Mouse (Mus musculus): ENCODE data around the gene Sfmbt1. TPM values are rescaled to one million over a fixed set of nuclear protein-coding genes. Genes with fewer than 3 reads are reported as not detected.
A peak's percentile ranks its signal among the peaks of the same experiment; 100 is the strongest.

Sfmbt1 gene
- total and polyA plus RNA-seq, 2 experiments: 1.6 to 11.2 TPM

DNA sequence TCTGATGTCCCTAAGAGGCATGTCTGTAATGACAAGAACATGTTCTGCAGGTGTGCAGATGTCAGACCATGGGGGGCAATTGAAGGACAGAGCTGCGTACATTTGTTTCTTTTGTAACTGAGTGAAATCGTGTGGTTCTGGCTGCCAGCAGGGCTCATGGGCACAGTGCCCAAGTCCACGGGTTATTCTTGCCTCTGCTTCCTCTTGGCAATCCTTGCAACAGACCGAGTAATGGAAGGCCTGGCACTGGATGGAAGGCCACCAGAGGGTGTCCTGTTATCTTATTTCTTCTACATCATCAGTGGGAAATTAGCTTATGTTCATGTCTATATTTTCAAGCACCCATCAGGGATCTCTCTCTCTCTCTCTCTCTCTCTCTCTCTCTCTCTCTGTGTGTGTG, 19.0 kb upstream of the Sfmbt1 start:
- no peaks in the 10 kb centered on the region for H3K27me3 ChIP-seq (ENCODE audit: control insufficient read depth, insufficient read depth, low read length)
- no peak overlapping the region for H3K9ac ChIP-seq (ENCODE audit: low read depth, low read length)
- WGBS: 3% methylated on average over 4 of the region's 4 CpGs
- no peak overlapping the region for H3K27ac ChIP-seq (replicated peaks; ENCODE audit: insufficient read depth, low read depth, low read length)
- DNase-seq (ENCODE audit: extremely low read depth, low read depth, low spot score): peak; percentile 80
- TF ChIP-seq POLR2A (IDR thresholded peaks at IDR 0.05; ENCODE audit: extremely low read depth, insufficient read depth, low read length) (no peak), CTCF (IDR thresholded peaks at IDR 0.05; ENCODE audit: low read depth, low read length) (peak; percentile 39)
- H3K4me1 ChIP-seq (ENCODE audit: control insufficient read depth, insufficient read depth, low read length): peaks cover 2% of the 10 kb centered on the region
- H3K79me2 ChIP-seq (ENCODE audit: control insufficient read depth, insufficient read depth, low read length): no peaks in the 10 kb centered on the region
- H3K36me3 ChIP-seq (ENCODE audit: control insufficient read depth, insufficient read depth, low read length): no peaks in the 10 kb centered on the region
- no peak overlapping the region for H3K4me3 ChIP-seq (ENCODE audit: insufficient read depth, low read depth, low read length)

DNA sequence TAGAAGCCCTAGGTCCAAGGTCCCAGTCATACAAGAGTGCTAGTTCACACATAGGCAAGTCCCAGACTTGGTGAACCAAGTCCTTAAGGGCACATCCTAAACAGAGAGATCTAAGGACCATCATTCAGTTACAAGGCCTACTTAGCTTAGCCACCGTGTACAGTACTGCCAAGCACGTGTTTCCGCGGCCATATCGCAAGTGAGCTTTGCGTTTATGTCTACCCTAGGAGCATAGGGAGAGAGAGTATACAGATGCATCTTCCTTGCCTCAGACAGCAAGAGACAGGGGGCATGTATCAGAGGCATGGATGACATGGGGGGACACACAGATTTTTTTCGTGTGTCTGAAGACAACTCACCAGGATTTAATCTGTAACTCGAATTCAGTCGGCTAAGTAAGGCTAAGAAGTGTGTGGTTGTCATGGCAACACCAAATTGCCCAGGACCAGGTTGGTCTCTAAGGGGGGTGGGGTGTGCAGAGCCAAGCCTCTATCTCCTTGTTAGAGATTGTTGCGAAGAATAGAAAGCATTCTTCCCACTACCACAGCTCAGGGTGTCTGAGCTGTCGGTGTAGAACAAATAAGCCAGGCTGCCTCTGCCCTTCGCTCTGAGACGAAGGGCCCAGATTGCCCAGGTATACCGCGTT, 17.1 kb upstream of the Sfmbt1 start:
- no peak for DNase-seq (ENCODE audit: extremely low read depth, low read depth, low spot score)
- H3K4me1 ChIP-seq (ENCODE audit: control insufficient read depth, insufficient read depth, low read length): peaks cover 2% of the 10 kb centered on the region
- no peaks in the 10 kb centered on the region for H3K27me3 ChIP-seq (ENCODE audit: control insufficient read depth, insufficient read depth, low read length)
- TF ChIP-seq CTCF (IDR thresholded peaks at IDR 0.05; ENCODE audit: low read depth, low read length) (no peak), POLR2A (IDR thresholded peaks at IDR 0.05; ENCODE audit: extremely low read depth, insufficient read depth, low read length) (no peak)
- H3K4me3 ChIP-seq (ENCODE audit: insufficient read depth, low read depth, low read length): no peak overlapping the region
- 88% methylated on average over 15 of the region's 15 CpGs for WGBS
- H3K79me2 ChIP-seq (ENCODE audit: control insufficient read depth, insufficient read depth, low read length): no peaks in the 10 kb centered on the region
- no peak overlapping the region for H3K27ac ChIP-seq (replicated peaks; ENCODE audit: insufficient read depth, low read depth, low read length)
- H3K36me3 ChIP-seq (ENCODE audit: control insufficient read depth, insufficient read depth, low read length): no peaks in the 10 kb centered on the region
- no peak overlapping the region for H3K9ac ChIP-seq (ENCODE audit: low read depth, low read length)

DNA sequence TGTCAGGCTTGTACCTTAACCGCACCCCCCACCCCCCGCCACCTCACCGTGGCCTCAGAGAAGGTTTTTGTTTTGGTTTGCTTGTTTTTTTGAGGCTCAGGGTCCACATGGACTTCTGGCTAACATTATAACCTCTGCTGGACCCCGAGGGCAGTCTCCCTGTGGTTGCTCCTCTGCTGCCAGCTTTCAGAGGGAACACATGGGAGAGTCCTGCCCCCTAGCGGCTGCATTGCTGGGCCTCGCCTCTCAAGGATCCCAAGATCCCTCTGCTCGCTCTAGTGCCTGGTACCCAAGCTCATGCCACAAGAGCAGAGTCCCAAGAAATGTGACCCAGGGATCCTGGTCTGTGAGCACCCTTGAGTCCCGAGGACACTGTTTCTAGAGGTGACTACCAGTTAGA, 15.0 kb upstream of the Sfmbt1 start:
- Histone ChIP-seq H3K36me3 (ENCODE audit: control insufficient read depth, insufficient read depth, low read length) (no peaks in the 10 kb centered on the region), H3K79me2 (ENCODE audit: control insufficient read depth, insufficient read depth, low read length) (no peaks in the 10 kb centered on the region), H3K27me3 (ENCODE audit: control insufficient read depth, insufficient read depth, low read length) (no peaks in the 10 kb centered on the region), H3K4me1 (ENCODE audit: control insufficient read depth, insufficient read depth, low read length) (peaks cover 2% of the 10 kb centered on the region), H3K9ac (ENCODE audit: low read depth, low read length) (no peak overlapping the region), H3K27ac (replicated peaks; ENCODE audit: insufficient read depth, low read depth, low read length) (no peak overlapping the region), H3K4me3 (ENCODE audit: insufficient read depth, low read depth, low read length) (no peak overlapping the region)
- WGBS: 31% methylated on average over 8 of the region's 8 CpGs
- DNase-seq (ENCODE audit: extremely low read depth, low read depth, low spot score): peak; percentile 57
- TF ChIP-seq POLR2A (IDR thresholded peaks at IDR 0.05; ENCODE audit: extremely low read depth, insufficient read depth, low read length): no peak
- TF ChIP-seq CTCF (IDR thresholded peaks at IDR 0.05; ENCODE audit: low read depth, low read length): peak; percentile 94

DNA sequence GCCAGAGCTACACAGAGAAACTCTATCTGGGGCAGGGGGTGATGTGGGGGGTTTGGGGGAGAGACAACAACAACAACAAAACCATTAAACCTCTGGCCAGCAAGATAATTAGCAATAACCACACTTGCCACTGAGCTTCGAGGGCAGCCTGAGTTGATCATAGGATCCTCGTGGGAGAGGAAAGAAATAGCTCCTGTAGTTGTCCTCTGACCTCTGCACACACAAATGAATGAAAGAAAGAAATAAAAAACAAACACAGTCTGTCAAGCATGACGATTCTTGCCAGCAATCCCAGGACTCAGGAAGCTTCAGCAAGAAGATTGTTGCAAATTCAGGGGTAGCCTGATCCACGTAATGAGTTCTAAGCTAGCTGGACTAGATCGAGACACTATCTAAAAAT, 12.1 kb upstream of the Sfmbt1 start:
- no peaks in the 10 kb centered on the region for H3K36me3 ChIP-seq (ENCODE audit: control insufficient read depth, insufficient read depth, low read length)
- peak; percentile 37 for DNase-seq (ENCODE audit: extremely low read depth, low read depth, low spot score)
- TF ChIP-seq POLR2A (IDR thresholded peaks at IDR 0.05; ENCODE audit: extremely low read depth, insufficient read depth, low read length) (no peak), CTCF (IDR thresholded peaks at IDR 0.05; ENCODE audit: low read depth, low read length) (no peak)
- no peaks in the 10 kb centered on the region for H3K79me2 ChIP-seq (ENCODE audit: control insufficient read depth, insufficient read depth, low read length)
- H3K4me1 ChIP-seq (ENCODE audit: control insufficient read depth, insufficient read depth, low read length): no peaks in the 10 kb centered on the region
- no peaks in the 10 kb centered on the region for H3K27me3 ChIP-seq (ENCODE audit: control insufficient read depth, insufficient read depth, low read length)
- H3K27ac ChIP-seq (replicated peaks; ENCODE audit: insufficient read depth, low read depth, low read length): no peak overlapping the region
- H3K9ac ChIP-seq (ENCODE audit: low read depth, low read length): no peak overlapping the region
- H3K4me3 ChIP-seq (ENCODE audit: insufficient read depth, low read depth, low read length): no peak overlapping the region
- 37% methylated on average over 5 of the region's 5 CpGs for WGBS

DNA sequence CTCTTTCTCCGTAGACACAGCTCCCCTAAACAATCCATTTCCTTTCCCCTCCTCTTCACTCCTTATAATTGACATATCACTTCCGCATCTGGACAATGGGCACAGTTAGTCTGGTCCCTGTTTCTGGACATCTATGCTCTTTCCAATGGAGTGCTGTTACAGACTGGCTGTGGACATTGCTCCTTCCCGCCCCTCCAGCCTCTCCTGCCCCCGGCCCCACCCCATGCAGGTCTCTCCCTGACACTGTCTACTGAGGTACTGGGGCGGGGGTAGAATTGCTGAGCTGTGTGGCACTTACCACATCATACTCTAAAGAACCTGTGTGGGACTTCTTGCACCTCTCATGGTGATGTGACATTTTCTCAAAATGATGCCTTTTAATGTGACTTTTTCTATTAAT, 11.6 kb upstream of the Sfmbt1 start:
- TF ChIP-seq POLR2A (IDR thresholded peaks at IDR 0.05; ENCODE audit: extremely low read depth, insufficient read depth, low read length) (no peak), CTCF (IDR thresholded peaks at IDR 0.05; ENCODE audit: low read depth, low read length) (no peak)
- no peaks in the 10 kb centered on the region for H3K79me2 ChIP-seq (ENCODE audit: control insufficient read depth, insufficient read depth, low read length)
- no peak overlapping the region for H3K27ac ChIP-seq (replicated peaks; ENCODE audit: insufficient read depth, low read depth, low read length)
- H3K4me3 ChIP-seq (ENCODE audit: insufficient read depth, low read depth, low read length): no peak overlapping the region
- no peaks in the 10 kb centered on the region for H3K36me3 ChIP-seq (ENCODE audit: control insufficient read depth, insufficient read depth, low read length)
- H3K27me3 ChIP-seq (ENCODE audit: control insufficient read depth, insufficient read depth, low read length): no peaks in the 10 kb centered on the region
- no peaks in the 10 kb centered on the region for H3K4me1 ChIP-seq (ENCODE audit: control insufficient read depth, insufficient read depth, low read length)
- WGBS: 71% methylated on average over 5 of the region's 5 CpGs
- no peak overlapping the region for H3K9ac ChIP-seq (ENCODE audit: low read depth, low read length)
- DNase-seq (ENCODE audit: extremely low read depth, low read depth, low spot score): no peak

DNA sequence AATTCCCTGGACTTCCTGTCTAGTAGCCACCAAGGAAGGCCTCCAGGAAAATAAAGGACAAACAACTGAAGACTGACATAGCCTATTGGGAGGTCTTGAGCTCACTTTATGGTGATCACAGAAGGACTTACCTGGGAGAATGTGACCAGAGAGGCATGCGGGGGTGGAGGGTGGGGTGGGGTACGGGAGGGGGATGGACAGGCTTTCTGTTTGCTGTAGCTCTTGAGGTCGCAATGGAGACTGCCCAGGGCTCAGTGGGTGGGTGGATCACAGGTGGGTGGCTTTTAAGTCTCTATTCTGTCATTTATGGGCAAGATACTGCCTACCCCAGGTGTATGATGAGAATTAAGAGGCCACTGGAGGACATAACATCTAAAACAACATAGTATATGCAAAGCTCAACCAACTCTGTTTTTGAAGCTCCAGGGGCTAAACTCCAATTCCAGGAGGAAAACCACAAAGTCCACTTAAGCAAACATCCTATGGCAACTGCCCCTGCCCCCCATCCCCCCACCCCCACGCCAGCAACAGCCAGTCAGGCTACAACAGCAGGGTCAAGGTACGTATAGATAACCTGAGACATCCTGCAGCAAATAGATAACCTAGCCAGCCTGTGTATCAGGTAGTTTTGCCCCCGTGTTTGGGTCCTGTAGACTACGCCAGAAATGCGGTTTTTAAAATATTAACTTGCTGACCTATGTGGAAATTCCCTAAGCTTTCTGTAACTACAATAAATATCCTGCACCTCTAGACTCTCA, 10.4 kb upstream of the Sfmbt1 start:
- 51% methylated on average over 8 of the region's 8 CpGs for WGBS
- H3K36me3 ChIP-seq (ENCODE audit: control insufficient read depth, insufficient read depth, low read length): no peaks in the 10 kb centered on the region
- H3K27me3 ChIP-seq (ENCODE audit: control insufficient read depth, insufficient read depth, low read length): no peaks in the 10 kb centered on the region
- no peak for DNase-seq (ENCODE audit: extremely low read depth, low read depth, low spot score)
- no peaks in the 10 kb centered on the region for H3K79me2 ChIP-seq (ENCODE audit: control insufficient read depth, insufficient read depth, low read length)
- TF ChIP-seq POLR2A (IDR thresholded peaks at IDR 0.05; ENCODE audit: extremely low read depth, insufficient read depth, low read length) (no peak), CTCF (IDR thresholded peaks at IDR 0.05; ENCODE audit: low read depth, low read length) (no peak)
- H3K4me1 ChIP-seq (ENCODE audit: control insufficient read depth, insufficient read depth, low read length): no peaks in the 10 kb centered on the region
- H3K27ac ChIP-seq (replicated peaks; ENCODE audit: insufficient read depth, low read depth, low read length): no peak overlapping the region
- H3K9ac ChIP-seq (ENCODE audit: low read depth, low read length): no peak overlapping the region
- H3K4me3 ChIP-seq (ENCODE audit: insufficient read depth, low read depth, low read length): no peak overlapping the region
